Mouse (Mus musculus) MEL (cell line): Measurements from ENCODE around the gene Ccl28.
"Not testable (repeated sequence)": the region's sequence is repeated elsewhere in the genome, so short reads cannot be mapped to it uniquely, and the experiment has no call there.

ENCODE experiments used
- ETS1 ChIP-seq: IDR thresholded peaks from 2 replicates; pipeline ENCODE4 v1.6.1; 2012; ENCODE audit warnings: low read depth, mild to moderate bottlenecking, inconsistent platforms, low read length, improper control_type of control experiment, moderate library complexity
- MEF2A ChIP-seq: IDR thresholded peaks from 2 replicates; pipeline ENCODE4 v1.6.1; 2014; ENCODE audit warnings: low read depth, mild to moderate bottlenecking, inconsistent platforms, low read length, improper control_type of control experiment; ENCODE audit not compliant: poor library complexity, insufficient replicate concordance, severe bottlenecking; ENCODE audit errors: extremely low read depth
- SMC3 ChIP-seq: IDR thresholded peaks from 2 replicates; pipeline ENCODE4 v1.6.1; 2011; ENCODE audit warnings: low read depth, low read length, improper control_type of control experiment

DNA sequence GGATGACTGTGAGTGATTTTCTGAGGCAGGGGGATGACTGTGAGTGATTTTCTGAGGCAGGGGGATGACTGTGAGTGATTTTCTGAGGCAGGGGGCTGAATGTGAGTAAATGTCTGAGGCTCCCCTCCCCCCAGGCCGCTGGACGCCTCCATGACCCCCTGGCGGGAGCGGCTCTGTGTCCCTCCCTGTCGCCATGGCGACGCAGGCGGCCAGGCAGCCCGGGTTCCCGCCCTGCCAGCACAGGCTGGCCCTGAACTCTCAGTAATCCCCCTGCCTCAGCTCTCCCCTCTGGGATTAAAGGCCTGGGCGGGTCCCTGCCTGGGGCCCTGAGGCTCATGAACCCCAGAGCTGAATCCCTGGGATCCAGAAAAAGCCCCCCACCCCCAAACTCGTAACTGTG, 24.6 kb upstream of the Ccl28 start:
- not testable (repeated sequence) for TF ChIP-seq MEF2A, ETS1, SMC3
